Mouse (Mus musculus) liver, embryonic 11.5 days (tissue): ENCODE results near the gene Zfp189. TPM values are rescaled to one million over a fixed set of nuclear protein-coding genes. Genes with fewer than 3 reads are reported as not detected.
A peak's percentile ranks its signal among the peaks of the same experiment; 100 is the strongest.

Experiments used
- ATAC-seq: fragments of 200-750 bp; cut with Nextera tagmentation; replicated peaks from 2 replicates; pipeline ENCODE4 v1.8.0; 2017; ENCODE audit warnings: moderate number of reproducible peaks, mild to moderate bottlenecking, moderate TSS enrichment, moderate library complexity; ENCODE audit not compliant: low FRiP score
- DNase-seq: peaks from one replicate; pipeline ENCODE4 v3.0.0-alpha.2; 2017; ENCODE audit warnings: low spot score
- H3K27ac ChIP-seq: fragments of 300-500 bp; sonication (generic); 2 replicates; pipeline ENCODE4 v1.5.1; 2014; ENCODE audit warnings: mild to moderate bottlenecking, low read depth, low read length, control low read depth
- H3K27me3 ChIP-seq: fragments of 300-500 bp; sonication (generic); replicated peaks from 2 replicates; pipeline ENCODE4 v1.6.1; 2014; ENCODE audit warnings: low read length, mixed read lengths; ENCODE audit not compliant: control insufficient read depth, insufficient read depth
- H3K36me3 ChIP-seq: fragments of 300-500 bp; sonication (generic); 2 replicates; pipeline ENCODE4 v1.6.1; 2014; ENCODE audit warnings: mild to moderate bottlenecking, low read length, moderate library complexity, mixed read lengths; ENCODE audit not compliant: control insufficient read depth, insufficient read depth
- H3K4me1 ChIP-seq: fragments of 300-500 bp; sonication (generic); replicated peaks from 2 replicates; pipeline ENCODE4 v1.6.1; 2014; ENCODE audit warnings: low read length, mixed read lengths; ENCODE audit not compliant: control insufficient read depth, insufficient read depth
- H3K4me2 ChIP-seq: fragments of 300-500 bp; sonication (generic); 2 replicates; pipeline ENCODE4 v1.6.1; 2014; ENCODE audit warnings: mild to moderate bottlenecking, control low read depth, moderate library complexity
- H3K4me3 ChIP-seq: fragments of 300-500 bp; sonication (generic); 2 replicates; pipeline ENCODE4 v1.5.1; 2014; ENCODE audit warnings: low read depth, low read length, control low read depth
- H3K9ac ChIP-seq: fragments of 300-500 bp; sonication (generic); 2 replicates; pipeline ENCODE4 v1.6.1; 2014; ENCODE audit warnings: low read depth, low read length, control low read depth
- H3K9me3 ChIP-seq: fragments of 300-500 bp; sonication (generic); 2 replicates; pipeline ENCODE4 v1.6.1; 2016; ENCODE audit warnings: low read length, inconsistent platforms, mixed read lengths; ENCODE audit not compliant: control insufficient read depth
- WGBS: fragments of 180-500 bp; shearing (Covaris S2); extraction: QIAGEN DNeasy Blood & Tissue Kit; methylation state at CpG from one replicate; pipeline ENCODE4 v1.1.7; 2014; 5-methylcytosine and 5-hydroxymethylcytosine counted together
- polyA plus RNA-seq: library from polyadenylated mRNA; unstranded; fragments of >200 nt; fragmentation: Nextera tagmentation; extraction: Ambion mirVana; gene quantifications from 2 replicates; pipeline ENCODE4 v1.2.1, GENCODE M21; 2014

Zfp189 gene
- polyA plus RNA-seq, 1 experiment from 2014 or later: 7.4 TPM

DNA sequence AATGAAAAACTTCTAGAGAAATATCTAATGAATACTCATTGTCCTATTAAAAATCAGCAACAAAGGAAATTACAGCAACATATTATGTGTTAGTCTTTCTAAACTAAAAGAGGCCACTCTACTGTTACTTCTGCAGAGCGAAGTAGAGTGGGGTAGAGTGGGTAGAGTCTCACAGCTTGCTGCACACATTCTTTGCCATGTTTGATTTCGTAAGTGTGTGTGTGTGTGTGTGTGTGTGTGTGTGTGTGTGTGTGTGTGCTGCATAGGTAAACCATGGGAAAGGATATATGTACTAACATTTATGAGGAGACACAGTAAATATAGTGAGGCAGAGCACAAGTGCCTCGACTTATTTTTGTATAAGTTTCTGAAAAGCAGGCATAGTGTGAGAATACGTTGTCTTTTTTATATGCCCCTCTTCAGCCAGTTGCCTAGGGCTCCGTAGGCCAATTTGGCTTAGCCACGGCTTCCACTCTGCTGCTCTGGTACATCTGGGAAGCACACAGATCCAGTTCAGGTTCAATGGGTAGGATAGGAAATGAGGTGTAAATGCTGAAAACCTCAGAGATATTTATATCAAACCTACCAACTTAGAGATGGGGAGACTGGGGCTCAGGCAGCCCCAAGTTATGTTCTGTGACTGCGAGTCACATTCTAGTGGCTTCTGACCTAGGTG, 26.7 kb downstream of the Zfp189 start:
- Histone ChIP-seq H3K27ac (no peak overlapping the region), H3K36me3 (no peaks in the 10 kb centered on the region), H3K9me3 (no peaks in the 10 kb centered on the region), H3K27me3 (no peaks in the 10 kb centered on the region), H3K4me2 (0 out of 2 replicates have a peak overlapping the region, but pooled peaks have one; percentile 0), H3K4me1 (0 out of 2 replicates have a peak, but pooled peaks cover 3% of the 10 kb centered on the region), H3K4me3 (no peak overlapping the region), H3K9ac (no peak overlapping the region)
- 79% methylated on average over 7 of the region's 7 CpGs for WGBS
- ATAC-seq: no peak
- DNase-seq: no peak

DNA sequence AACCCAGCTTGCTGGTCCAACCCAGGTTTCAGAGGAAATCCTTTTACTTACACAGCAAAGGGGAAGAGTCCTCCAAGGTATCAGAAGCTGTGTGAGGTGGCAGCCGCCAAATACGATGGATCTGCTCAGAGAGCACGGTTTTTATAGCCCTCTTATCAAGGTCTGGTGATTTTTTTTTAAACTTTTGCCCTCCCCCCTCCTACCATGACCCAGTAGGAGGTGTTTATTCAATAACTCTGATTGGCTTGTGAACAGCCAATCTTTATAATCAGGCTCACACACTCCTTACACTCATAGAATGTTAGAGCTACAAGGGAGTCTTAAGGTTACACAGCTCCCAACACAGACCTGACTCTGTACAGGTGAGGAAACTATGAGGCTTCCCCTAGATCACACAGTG, 28.4 kb downstream of the Zfp189 start, which contains the start of gene Aldob:
Gene Aldob (minus strand): TSS at position 164 of the 400 bp plus-strand sequence.
- no peak for DNase-seq
- Histone ChIP-seq H3K4me1 (0 out of 2 replicates have a peak, but pooled peaks cover 3% of the 10 kb centered on the region), H3K9me3 (no peaks in the 10 kb centered on the region), H3K27me3 (no peaks in the 10 kb centered on the region), H3K4me3 (no peak within 1 kb of the TSS), H3K36me3 (no peaks in the 10 kb centered on the region), H3K27ac (no peak within 1 kb of the TSS), H3K9ac (no peak within 1 kb of the TSS), H3K4me2 (0 out of 2 replicates have a peak within 1 kb of the TSS, but pooled peaks have one; percentile 21)
- WGBS: 37% methylated on average over 3 of the region's 3 CpGs
- ATAC-seq: no peak

DNA sequence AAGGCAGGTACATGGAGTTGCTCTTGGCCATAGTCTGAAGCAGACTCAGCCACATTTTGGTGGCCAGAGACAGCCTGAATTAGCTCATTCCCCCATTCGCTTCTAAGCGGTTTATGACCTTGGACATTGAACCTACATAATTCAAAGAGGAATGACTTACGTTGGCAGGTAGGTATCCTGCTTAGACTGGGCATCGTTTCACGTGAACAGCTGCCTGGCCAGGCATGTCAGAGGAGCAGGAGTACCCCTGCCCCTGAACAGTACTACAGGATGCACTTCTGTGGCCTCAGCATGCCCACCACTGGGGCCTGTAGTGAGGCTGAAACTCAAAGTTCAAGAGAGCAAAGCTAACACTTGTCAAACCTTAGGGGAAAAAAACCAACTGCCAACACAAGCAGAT, 32.4 kb downstream of the Zfp189 start:
- WGBS: 75% methylated on average over 5 of the region's 5 CpGs
- no peak overlapping the region for H3K4me2 ChIP-seq
- H3K9ac ChIP-seq: no peak overlapping the region
- H3K27me3 ChIP-seq: no peaks in the 10 kb centered on the region
- 0 out of 2 replicates have a peak, but pooled peaks cover 3% of the 10 kb centered on the region for H3K4me1 ChIP-seq
- no peaks in the 10 kb centered on the region for H3K9me3 ChIP-seq
- ATAC-seq (no peak), DNase-seq (no peak)
- H3K4me3 ChIP-seq: no peak overlapping the region
- no peak overlapping the region for H3K27ac ChIP-seq
- no peaks in the 10 kb centered on the region for H3K36me3 ChIP-seq

DNA sequence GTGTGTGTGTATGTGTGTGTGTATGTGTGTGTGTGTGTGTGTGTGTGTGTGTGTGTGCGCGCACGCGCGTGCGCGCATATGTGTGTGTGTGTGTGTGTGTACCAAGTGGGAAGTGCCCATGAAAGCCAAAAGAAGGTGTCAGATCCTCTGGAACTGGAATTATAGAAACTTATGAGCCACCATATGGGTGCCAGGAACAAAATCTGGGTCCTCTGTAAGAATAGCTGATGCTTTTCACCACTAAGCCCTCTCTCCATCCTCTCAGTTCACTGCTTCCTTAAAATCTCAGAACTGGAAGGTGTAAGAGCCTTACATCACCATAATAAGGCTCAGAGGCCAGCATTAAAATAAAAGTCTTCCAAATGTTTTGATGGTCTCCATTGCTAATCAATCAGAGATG, 36.4 kb downstream of the Zfp189 start:
- H3K9me3 ChIP-seq: no peaks in the 10 kb centered on the region
- H3K27me3 ChIP-seq: no peaks in the 10 kb centered on the region
- no peak overlapping the region for H3K9ac ChIP-seq
- no peaks in the 10 kb centered on the region for H3K4me1 ChIP-seq
- no peak overlapping the region for H3K4me2 ChIP-seq
- H3K36me3 ChIP-seq: no peaks in the 10 kb centered on the region
- 97% methylated on average over 7 of the region's 7 CpGs for whole genome bisulfite sequencing
- H3K27ac ChIP-seq: no peak overlapping the region
- no peak for DNase-seq
- ATAC-seq: no peak
- no peak overlapping the region for H3K4me3 ChIP-seq

DNA sequence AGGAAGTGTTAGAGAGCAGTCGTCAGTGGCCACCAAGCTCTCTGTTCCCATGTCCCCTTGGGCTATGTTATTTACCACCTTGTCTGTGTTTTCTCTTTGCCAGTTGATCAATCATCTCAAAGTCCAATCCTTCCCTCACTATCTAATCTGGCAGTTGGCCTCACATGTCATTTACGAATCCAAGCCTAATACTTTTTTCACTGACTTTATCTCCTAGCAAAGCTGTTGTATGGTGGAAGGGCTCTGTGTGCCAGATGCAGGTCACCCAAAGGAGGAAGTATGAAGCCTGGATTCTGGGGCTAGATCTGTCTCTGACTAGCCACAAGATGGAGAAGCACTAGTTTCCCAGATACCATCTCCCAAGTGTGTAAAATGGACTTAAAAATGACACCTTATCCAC, 37.2 kb downstream of the Zfp189 start:
- Histone ChIP-seq H3K4me1 (no peaks in the 10 kb centered on the region), H3K9me3 (no peaks in the 10 kb centered on the region), H3K27me3 (no peaks in the 10 kb centered on the region), H3K9ac (no peak overlapping the region), H3K27ac (no peak overlapping the region), H3K4me2 (no peak overlapping the region), H3K36me3 (no peaks in the 10 kb centered on the region), H3K4me3 (no peak overlapping the region)
- WGBS: 29% methylated on average over 2 of the region's 2 CpGs
- no peak for DNase-seq
- no peak for ATAC-seq

DNA sequence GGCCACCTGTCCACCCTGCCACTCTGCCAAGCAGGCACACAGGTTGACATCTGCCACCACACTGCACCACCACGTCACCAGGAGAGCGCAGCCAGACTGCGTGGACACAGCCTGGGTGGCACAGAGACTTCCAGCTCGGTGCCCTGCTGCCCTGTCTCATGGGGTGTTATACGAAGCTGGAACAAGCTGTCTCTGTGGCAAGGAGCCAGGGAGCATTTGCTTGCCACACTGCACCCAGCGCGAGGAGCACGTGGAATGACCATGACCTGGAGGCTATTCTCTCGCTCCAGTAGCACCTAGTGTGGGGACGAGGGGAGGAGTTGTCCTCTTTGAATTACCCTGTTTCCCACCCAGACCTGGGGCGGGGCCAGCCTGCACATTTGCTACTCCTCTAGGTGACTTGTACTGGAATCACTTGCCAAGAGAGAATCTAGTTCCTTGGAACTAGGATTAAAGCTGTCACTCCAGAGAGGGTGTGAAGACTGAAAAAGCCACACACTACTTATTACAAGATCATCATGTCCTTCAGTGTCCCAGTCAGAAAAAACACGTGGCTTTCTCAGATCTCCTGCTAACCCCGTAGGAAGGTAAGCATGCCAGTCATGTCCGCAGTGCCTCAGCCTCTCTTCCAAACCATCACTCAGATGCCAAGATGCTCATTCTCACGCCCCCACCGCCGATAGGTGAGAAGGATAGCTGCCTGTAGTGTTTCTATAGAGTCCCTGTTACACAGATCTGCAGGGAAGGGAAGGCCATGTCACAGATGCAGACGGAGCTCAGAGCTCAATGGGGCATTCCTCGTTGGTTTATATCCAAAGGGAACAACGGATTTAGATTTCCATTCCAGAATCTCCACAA, 39.2 kb downstream of the Zfp189 start:
- Histone ChIP-seq H3K36me3 (no peaks in the 10 kb centered on the region), H3K4me3 (no peak overlapping the region), H3K27ac (no peak overlapping the region), H3K9ac (no peak overlapping the region), H3K9me3 (no peaks in the 10 kb centered on the region), H3K27me3 (no peaks in the 10 kb centered on the region), H3K4me1 (no peaks in the 10 kb centered on the region), H3K4me2 (no peak overlapping the region)
- 69% methylated on average over 20 of the region's 20 CpGs for WGBS
- no peak for DNase-seq
- ATAC-seq: no peak

DNA sequence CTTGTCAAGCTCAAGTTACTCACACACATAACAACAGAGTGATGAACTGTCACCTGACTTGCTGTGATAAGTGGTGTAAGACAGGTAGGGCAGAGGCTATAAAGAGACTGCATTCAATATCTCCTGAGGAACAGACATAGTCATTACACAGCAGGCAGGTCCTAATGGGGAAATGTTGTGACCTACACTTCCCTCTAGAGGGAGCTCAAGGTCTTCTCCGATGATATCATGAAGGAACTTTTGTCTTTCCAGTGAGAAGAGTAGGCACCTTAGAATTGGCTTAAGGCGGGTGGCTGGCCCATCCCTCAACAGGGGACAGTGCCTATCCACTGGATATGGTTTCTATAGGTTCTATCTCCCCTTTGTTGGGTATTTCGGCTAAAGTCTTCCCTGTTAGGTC, 46.6 kb downstream of the Zfp189 start:
- H3K4me3 ChIP-seq: no peak overlapping the region
- H3K9me3 ChIP-seq: no peaks in the 10 kb centered on the region
- H3K27me3 ChIP-seq: no peaks in the 10 kb centered on the region
- no peak overlapping the region for H3K27ac ChIP-seq
- no peaks in the 10 kb centered on the region for H3K36me3 ChIP-seq
- no peak overlapping the region for H3K4me2 ChIP-seq
- H3K4me1 ChIP-seq: no peaks in the 10 kb centered on the region
- DNase-seq (no peak), ATAC-seq (peak; percentile 81)
- 22% methylated on average over 3 of the region's 3 CpGs for WGBS
- H3K9ac ChIP-seq: no peak overlapping the region

DNA sequence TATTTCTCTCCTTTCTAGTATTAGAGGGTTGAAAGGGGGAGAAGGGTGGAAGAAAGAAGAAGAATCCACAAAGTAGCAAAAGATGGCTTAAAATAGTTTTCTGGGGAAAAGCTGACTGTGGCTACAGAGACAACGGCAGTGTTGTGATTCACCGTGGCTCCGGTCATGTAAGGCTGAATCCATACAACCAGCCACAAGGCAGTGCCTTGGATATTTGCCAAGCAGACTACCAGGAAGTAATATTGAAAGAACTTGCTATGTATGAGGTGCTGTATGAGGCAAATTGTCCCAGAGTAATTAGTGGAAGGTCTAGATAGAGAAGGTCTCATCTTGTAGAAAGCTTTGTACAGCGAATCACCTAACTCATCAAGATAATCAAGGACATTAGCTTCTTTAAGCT, 51.2 kb downstream of the Zfp189 start:
- Histone ChIP-seq H3K4me3 (no peak overlapping the region), H3K4me1 (no peaks in the 10 kb centered on the region), H3K27me3 (no peaks in the 10 kb centered on the region), H3K9ac (no peak overlapping the region), H3K9me3 (no peaks in the 10 kb centered on the region), H3K27ac (no peak overlapping the region), H3K36me3 (no peaks in the 10 kb centered on the region), H3K4me2 (no peak overlapping the region)
- no peak for ATAC-seq
- no peak for DNase-seq
- 88% methylated on average over 4 of the region's 4 CpGs for WGBS
